Mouse (Mus musculus) liver, adult 2 months (tissue): ENCODE results near the gene March5. TPM values are rescaled to one million over a fixed set of nuclear protein-coding genes. Genes with fewer than 3 reads are reported as not detected.

Experiments used
- DNase-seq: peaks from one replicate; pipeline ENCODE4 v3.0.0-alpha.2; 2011; ENCODE audit warnings: low read depth, low spot score; ENCODE audit errors: extremely low read depth
- H3K27ac ChIP-seq: fragments of 200-500 bp; replicated peaks from 2 replicates; pipeline ENCODE4 v1.5.1; 2012; ENCODE audit warnings: low read depth, mild to moderate bottlenecking, control low read depth, inconsistent platforms, low read length; ENCODE audit not compliant: insufficient read depth
- H3K27me3 ChIP-seq: fragments of 200-500 bp; 2 replicates; pipeline ENCODE4 v1.6.1; 2012; ENCODE audit warnings: mild to moderate bottlenecking, moderate library complexity, low read length, inconsistent platforms; ENCODE audit not compliant: control insufficient read depth, insufficient read depth
- H3K36me3 ChIP-seq: fragments of 200-500 bp; 2 replicates; pipeline ENCODE4 v1.6.1; 2012; ENCODE audit warnings: low read length, inconsistent platforms; ENCODE audit not compliant: control insufficient read depth, insufficient read depth
- H3K4me1 ChIP-seq: fragments of 200-500 bp; 2 replicates; pipeline ENCODE4 v1.6.1; 2011; ENCODE audit warnings: low read length; ENCODE audit not compliant: control insufficient read depth, insufficient read depth
- H3K4me3 ChIP-seq: fragments of 200-500 bp; 2 replicates; pipeline ENCODE4 v1.5.1; 2011; ENCODE audit warnings: low read depth, mild to moderate bottlenecking, control low read depth, low read length, moderate library complexity; ENCODE audit not compliant: insufficient read depth
- H3K79me2 ChIP-seq: fragments of 200-500 bp; 2 replicates; pipeline ENCODE4 v1.6.1; 2012; ENCODE audit warnings: inconsistent platforms, mild to moderate bottlenecking, low read length, moderate library complexity; ENCODE audit not compliant: control insufficient read depth, insufficient read depth
- H3K9ac ChIP-seq: fragments of 200-500 bp; 2 replicates; pipeline ENCODE4 v1.6.1; 2012; ENCODE audit warnings: low read depth, mild to moderate bottlenecking, control low read depth, inconsistent platforms, low read length
- CTCF ChIP-seq: fragments of 200-500 bp; IDR thresholded peaks from 2 replicates; pipeline ENCODE4 v1.5.1; 2011; ENCODE audit warnings: low read depth, low read length, control low read depth
- POLR2A ChIP-seq: fragments of 200-500 bp; IDR thresholded peaks from 2 replicates; pipeline ENCODE4 v1.6.1; 2011; ENCODE audit warnings: low read length, control low read depth; ENCODE audit not compliant: insufficient read depth; ENCODE audit errors: extremely low read depth
- WGBS: fragments of 180-500 bp; shearing (Covaris S2); methylation state at CpG from one replicate; pipeline ENCODE4 v1.1.7; 2018; 5-methylcytosine and 5-hydroxymethylcytosine counted together
- polyA plus RNA-seq: library from polyadenylated mRNA; depleted of rRNA; stranded (reverse); fragments of >200 nt; gene quantifications from 2 replicates; pipeline ENCODE4 v1.2.3, GENCODE M21; 2012
- total RNA-seq: library from RNA; depleted of rRNA; stranded (reverse); fragments of >200 nt; gene quantifications from 2 replicates; pipeline ENCODE4 v1.2.3, GENCODE M21; 2014

Gene March5
- total and polyA plus RNA-seq, 2 experiments: 33.8 to 84.0 TPM

GRCm38 (mm10) chr19:37242707-37243106, 35.4 kb downstream of the March5 start:
- 16% methylated on average over 2 of the region's 2 CpGs for WGBS
- H3K9ac ChIP-seq: no peak overlapping the region
- H3K4me1 ChIP-seq: peaks cover 4% of the 10 kb centered on the region; the same call in 1 of the 2 replicates
- H3K79me2 ChIP-seq: no peaks in the 10 kb centered on the region
- no peaks in the 10 kb centered on the region for H3K27me3 ChIP-seq
- no peak overlapping the region for H3K4me3 ChIP-seq
- H3K36me3 ChIP-seq: no peaks in the 10 kb centered on the region
- no peak for TF ChIP-seq POLR2A
- DNase-seq: peak; percentile 94
- peak overlapping the region; percentile 56; the same call in 1 of the 2 replicates for H3K27ac ChIP-seq

GRCm38 (mm10) chr19:37246859-37247258, 39.5 kb downstream of the March5 start:
- no peak overlapping the region for H3K9ac ChIP-seq
- H3K79me2 ChIP-seq: no peaks in the 10 kb centered on the region
- no peak overlapping the region for H3K4me3 ChIP-seq
- H3K4me1 ChIP-seq: peaks cover 4% of the 10 kb centered on the region; the same call in 1 of the 2 replicates
- no peak overlapping the region for H3K27ac ChIP-seq
- WGBS: 59% methylated on average over 3 of the region's 3 CpGs
- H3K36me3 ChIP-seq: no peaks in the 10 kb centered on the region
- no peak for DNase-seq
- TF ChIP-seq CTCF (no peak), POLR2A (no peak)
- H3K27me3 ChIP-seq: no peaks in the 10 kb centered on the region

- Histone ChIP-seq H3K36me3 (no peaks in the 10 kb centered on the region), H3K9ac (no peak overlapping the region), H3K79me2 (no peaks in the 10 kb centered on the region), H3K4me1 (peaks cover 1% of the 10 kb centered on the region; the same call in 1 of the 2 replicates), H3K4me3 (no peak overlapping the region), H3K27ac (no peak overlapping the region), H3K27me3 (no peaks in the 10 kb centered on the region)
- TF ChIP-seq POLR2A: no peak
- no peak for TF ChIP-seq CTCF
- DNase-seq: no peak
- WGBS: 66% methylated on average over 3 of the region's 3 CpGs
Measured at GRCm38 (mm10) chr19:37248199-37248598, 40.9 kb downstream of the March5 start.

- TF ChIP-seq CTCF (no peak), POLR2A (no peak)
- Histone ChIP-seq H3K4me3 (no peak overlapping the region), H3K79me2 (no peaks in the 10 kb centered on the region), H3K9ac (no peak overlapping the region), H3K27ac (no peak overlapping the region), H3K27me3 (no peaks in the 10 kb centered on the region), H3K36me3 (no peaks in the 10 kb centered on the region), H3K4me1 (no peaks in the 10 kb centered on the region)
- no peak for DNase-seq
- 87% methylated on average over 6 of the region's 6 CpGs for WGBS
Measured at GRCm38 (mm10) chr19:37252104-37252503, 44.8 kb downstream of the March5 start.

GRCm38 (mm10) chr19:37255321-37255720, 48.0 kb downstream of the March5 start:
- Histone ChIP-seq H3K9ac (no peak overlapping the region), H3K4me3 (no peak overlapping the region), H3K79me2 (no peaks in the 10 kb centered on the region), H3K27me3 (no peaks in the 10 kb centered on the region), H3K4me1 (no peaks in the 10 kb centered on the region), H3K36me3 (no peaks in the 10 kb centered on the region), H3K27ac (no peak overlapping the region)
- WGBS: 82% methylated on average over 9 of the region's 9 CpGs
- DNase-seq: no peak
- TF ChIP-seq CTCF: no peak
- no peak for TF ChIP-seq POLR2A

- peak; percentile 98 for DNase-seq
- Histone ChIP-seq H3K27ac (peak overlapping the region; percentile 77; the same call in 1 of the 2 replicates), H3K79me2 (no peaks in the 10 kb centered on the region), H3K27me3 (no peaks in the 10 kb centered on the region), H3K9ac (peak overlapping the region; percentile 72), H3K36me3 (no peaks in the 10 kb centered on the region), H3K4me3 (peak overlapping the region; percentile 51), H3K4me1 (peaks cover 9% of the 10 kb centered on the region)
- 18% methylated on average over 4 of the region's 4 CpGs for WGBS
- TF ChIP-seq POLR2A: no peak
- TF ChIP-seq CTCF: no peak
Measured at GRCm38 (mm10) chr19:37262389-37262788, 55.0 kb downstream of the March5 start.
